ENCODE assay signal across 31 mouse cellular contexts in the genomic region with DNA sequence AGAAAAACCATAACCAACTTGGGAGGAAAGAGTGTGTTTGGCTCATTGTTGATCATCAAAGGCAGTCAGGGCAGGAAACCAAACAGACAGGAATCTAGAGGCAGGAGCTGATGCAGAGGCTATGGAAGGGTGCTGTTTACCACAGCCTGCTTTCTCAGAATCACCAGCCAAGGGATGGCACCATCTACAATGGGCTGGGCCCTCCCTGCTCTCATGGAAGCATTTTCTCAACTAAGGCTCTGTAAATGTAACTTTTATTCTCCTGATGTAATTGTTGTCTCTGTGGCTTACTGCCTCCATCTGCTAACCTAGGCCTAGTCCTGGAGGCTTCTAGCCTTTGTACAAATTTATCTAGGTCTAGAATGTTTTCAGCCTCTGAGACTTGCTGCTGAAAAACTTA.
"Had no signal": no experiment of that assay in that cellular context is flagged by ENCODE, and none has a peak within 500 bp of the region (broad histone marks: within the 10 kb centered on the region; RNA-seq: fewer than 3 reads in every experiment).

No protein-coding gene starts in this region.

- ATAC-seq: liver, embryonic 12.5 days; liver, postnatal 0 days; lung, postnatal 0 days; midbrain, embryonic 13.5 days; midbrain, embryonic 15.5 days had no signal

- H3K9me3 ChIP-seq: liver, embryonic 13.5 days; lung, embryonic 15.5 days; midbrain, embryonic 13.5 days; neural tube, embryonic 13.5 days had no signal

- H3K9ac ChIP-seq: limb, embryonic 12.5 days; limb, embryonic 13.5 days; limb, embryonic 15.5 days; liver, embryonic 12.5 days; liver, embryonic 13.5 days; liver, embryonic 14.5 days; liver, embryonic 15.5 days; liver, postnatal 0 days; lung, embryonic 14.5 days; lung, embryonic 15.5 days; midbrain, embryonic 12.5 days; midbrain, embryonic 13.5 days; midbrain, embryonic 15.5 days; neural tube, embryonic 12.5 days; neural tube, embryonic 13.5 days had no signal

- H3K4me1 ChIP-seq: limb, embryonic 12.5 days; limb, embryonic 13.5 days; limb, embryonic 15.5 days; liver, embryonic 12.5 days; liver, embryonic 13.5 days; liver, embryonic 15.5 days; lung, embryonic 15.5 days; midbrain, embryonic 10.5 days; midbrain, embryonic 12.5 days; midbrain, embryonic 13.5 days; midbrain, embryonic 15.5 days; neural tube, embryonic 12.5 days; neural tube, embryonic 13.5 days had no signal

- H3K4me2 ChIP-seq: limb, embryonic 12.5 days; limb, embryonic 13.5 days; limb, embryonic 15.5 days; liver, embryonic 11.5 days; liver, embryonic 12.5 days; liver, embryonic 13.5 days; liver, embryonic 15.5 days; lung, embryonic 14.5 days; lung, embryonic 15.5 days; midbrain, embryonic 12.5 days; midbrain, embryonic 13.5 days; midbrain, embryonic 15.5 days; neural tube, embryonic 12.5 days; neural tube, embryonic 13.5 days had no signal

- H3K27me3 ChIP-seq: limb, embryonic 12.5 days; limb, embryonic 13.5 days; limb, embryonic 15.5 days; liver, embryonic 12.5 days; liver, embryonic 13.5 days; liver, embryonic 15.5 days; lung, embryonic 15.5 days; megakaryocyte, embryonic 14.5 days; midbrain, embryonic 12.5 days; midbrain, embryonic 13.5 days; midbrain, embryonic 15.5 days; neural tube, embryonic 12.5 days; neural tube, embryonic 13.5 days had no signal

- H3K36me3 ChIP-seq: limb, embryonic 12.5 days; limb, embryonic 13.5 days; limb, embryonic 15.5 days; liver, embryonic 12.5 days; liver, embryonic 13.5 days; liver, embryonic 15.5 days; lung, embryonic 15.5 days; midbrain, embryonic 10.5 days; midbrain, embryonic 12.5 days; midbrain, embryonic 13.5 days; midbrain, embryonic 15.5 days; neural tube, embryonic 12.5 days; neural tube, embryonic 13.5 days had no signal

- DNase-seq: left cerebral cortex, postnatal 4 days; liver; liver, embryonic 13.5 days; liver, postnatal 0 days; lung, adult 18-20 months; lung, adult 2 months; lung, embryonic 14.5 days; lung, postnatal 10 days; lung, postnatal 14 days; lung, postnatal 36 days; lung, postnatal 4 days; midbrain, embryonic 14.5 days had no signal

- H3K4me3 ChIP-seq: left cerebral cortex, adult 2 months; limb, embryonic 12.5 days; limb, embryonic 13.5 days; limb, embryonic 15.5 days; liver, embryonic 12.5 days; liver, embryonic 13.5 days; liver, embryonic 15.5 days; lung, embryonic 15.5 days; megakaryocyte, embryonic 14.5 days; midbrain, embryonic 10.5 days; midbrain, embryonic 12.5 days; midbrain, embryonic 13.5 days; midbrain, embryonic 15.5 days; myocyte; neural tube, embryonic 12.5 days; neural tube, embryonic 13.5 days had no signal

- H3K27ac ChIP-seq: left cerebral cortex, adult 2 months; limb, embryonic 12.5 days; limb, embryonic 13.5 days; limb, embryonic 15.5 days; liver, embryonic 12.5 days; liver, embryonic 13.5 days; liver, embryonic 14.5 days; liver, embryonic 15.5 days; lung, embryonic 15.5 days; macrophage; midbrain, embryonic 10.5 days; midbrain, embryonic 12.5 days; midbrain, embryonic 13.5 days; midbrain, embryonic 15.5 days; neural tube, embryonic 12.5 days; neural tube, embryonic 13.5 days had no signal
